Comparison of ENCODE assay signal across 18 mouse cellular contexts in the genomic region with DNA sequence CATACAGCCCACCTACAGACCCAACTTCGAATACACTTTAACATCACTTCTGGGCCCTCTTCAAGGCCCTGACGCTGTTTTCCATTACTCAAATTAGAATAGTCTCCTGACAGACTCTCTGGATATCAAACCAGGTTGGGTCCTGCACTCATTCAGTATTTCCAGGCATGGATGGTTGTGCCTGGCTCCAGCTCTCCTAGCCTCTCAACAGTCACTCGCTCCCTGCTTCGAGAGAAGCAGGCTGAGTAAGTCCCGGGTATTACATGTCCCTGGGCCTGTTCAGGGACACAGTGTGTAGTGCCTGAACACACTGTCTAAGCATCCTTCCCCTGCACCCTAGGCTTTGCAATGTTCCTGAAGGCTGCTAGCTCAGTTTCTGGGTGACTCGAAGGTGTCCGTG. TPM values are rescaled to one million over a fixed set of nuclear protein-coding genes. Genes with fewer than 3 reads are reported as not detected.
"Had no signal": no experiment of that assay in that cellular context is flagged by ENCODE, and none has a peak within 500 bp of the region (broad histone marks: within the 10 kb centered on the region; RNA-seq: fewer than 3 reads in every experiment).

No protein-coding gene starts in this region.

- DNase-seq: lung, adult 2 months; lung, postnatal 14 days; lung, postnatal 36 days; right cerebral cortex, postnatal 14 days; thymus, adult 2 months; thymus, postnatal 25 days; thymus, postnatal 4 days had no signal

- H3K4me3 ChIP-seq: lung, embryonic 15.5 days; megakaryocyte, embryonic 14.5 days; midbrain, embryonic 13.5 days; midbrain, embryonic 15.5 days; neural tube, embryonic 12.5 days; stomach, embryonic 15.5 days had no signal

- H3K27ac ChIP-seq: lung, embryonic 15.5 days; macrophage; midbrain, embryonic 13.5 days; midbrain, embryonic 15.5 days; neural tube, embryonic 12.5 days; stomach, embryonic 15.5 days; stomach, postnatal 0 days had no signal

RNA-seq across cellular contexts. Expression of gene Gabbr2, which starts 14.5 kb away (rescaled TPM):
- total RNA-seq: megakaryocyte progenitor cell, adult 5-6 weeks; monocyte, adult 5-6 weeks; neutrophil, adult 5-6 weeks had no signal
